Mouse (Mus musculus) lung, postnatal 0 days (tissue): ENCODE data around the gene Mfsd4a.

Experiments used
- CTCF ChIP-seq: IDR thresholded peaks from 2 replicates; pipeline ENCODE4 v1.5.1; 2016; ENCODE audit warnings: antibody characterized with exemption, mild to moderate bottlenecking
- EP300 ChIP-seq: IDR thresholded peaks from 2 replicates; pipeline ENCODE4 v1.6.1; 2016; ENCODE audit warnings: antibody characterized with exemption, mild to moderate bottlenecking, control low read depth

DNA sequence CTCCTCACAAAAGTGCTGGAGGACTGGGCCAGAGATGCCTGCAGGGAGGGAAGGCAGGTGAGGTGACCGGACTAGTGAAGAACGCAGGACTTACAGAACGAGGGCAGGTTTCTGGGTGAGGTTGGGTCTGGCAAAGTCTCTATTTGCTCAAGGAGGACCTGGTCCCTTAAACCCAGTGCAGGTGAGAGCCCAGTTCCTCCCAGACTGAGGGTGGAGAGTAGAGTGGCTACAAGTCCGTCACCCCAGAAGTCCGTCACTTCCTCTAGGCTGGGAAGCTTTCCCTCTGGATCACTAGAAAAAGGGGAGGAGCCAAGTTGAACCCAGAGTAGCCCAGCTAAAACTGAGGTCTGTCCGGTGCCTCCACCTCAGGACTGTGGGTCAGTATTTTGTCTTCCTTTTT lies 93.9 kb downstream of the Mfsd4a start:
- no peak for TF ChIP-seq CTCF
- TF ChIP-seq EP300: no peak
